Mouse (Mus musculus) olfactory bulb, adult 2 months (tissue): ENCODE results near the gene Homer2.

Experiments
- CTCF ChIP-seq: fragments of 200-500 bp; IDR thresholded peaks from 2 replicates; pipeline ENCODE4 v1.5.1; 2012; ENCODE audit warnings: low read depth, mild to moderate bottlenecking, low read length, moderate library complexity; ENCODE audit not compliant: insufficient read depth
- POLR2A ChIP-seq: fragments of 200-500 bp; IDR thresholded peaks from 2 replicates; pipeline ENCODE4 v1.6.1; 2012; ENCODE audit warnings: mild to moderate bottlenecking, low read depth, low read length, moderate library complexity; ENCODE audit not compliant: insufficient read depth

DNA sequence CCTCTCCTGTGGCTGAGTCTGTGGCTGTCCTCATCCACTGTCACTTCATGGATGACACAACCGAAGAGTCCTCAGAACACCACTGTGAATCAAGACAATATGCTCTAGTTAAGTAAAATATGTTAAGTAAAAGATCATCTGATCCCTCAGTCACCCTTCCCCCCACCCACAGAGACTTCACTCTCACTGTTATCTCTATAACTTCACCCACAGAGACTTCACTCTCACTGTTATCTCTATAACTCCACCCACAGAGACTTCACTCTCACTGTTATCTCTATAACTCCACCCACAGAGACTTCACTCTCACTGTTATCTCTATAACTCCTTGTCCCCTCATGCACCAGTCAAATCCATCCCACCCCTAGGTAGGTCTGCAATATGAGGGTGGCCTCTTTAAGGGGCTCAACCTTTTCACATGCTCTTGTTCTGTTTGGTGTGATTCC lies 11.9 kb upstream of the Homer2 start:
- TF ChIP-seq CTCF = no peak
- TF ChIP-seq POLR2A = no peak
